Mouse (Mus musculus): ENCODE data around the gene Angptl7. TPM values are rescaled to one million over a fixed set of nuclear protein-coding genes. Genes with fewer than 3 reads are reported as not detected.

The Angptl7 gene
- polyA plus RNA-seq, 1 experiment: 0.04 TPM

GRCm38 (mm10) chr4:148508084-148508849 lies 8.0 kb upstream of the Angptl7 start:
- H3K27me3 ChIP-seq (ENCODE audit: control insufficient read depth, insufficient read depth, insufficient read length): no peaks in the 10 kb centered on the region
- no peaks in the 10 kb centered on the region for H3K36me3 ChIP-seq (ENCODE audit: control insufficient read depth, insufficient read depth)
- no peak overlapping the region for H3ac ChIP-seq (ENCODE audit: control insufficient read depth, insufficient read length, low read depth)
- no peak overlapping the region for H3K4me3 ChIP-seq (ENCODE audit: insufficient read depth, poor library complexity, severe bottlenecking)
- H3K79me2 ChIP-seq (ENCODE audit: control insufficient read depth, insufficient read depth): no peaks in the 10 kb centered on the region
- no peaks in the 10 kb centered on the region for H3K79me3 ChIP-seq (ENCODE audit: low read depth)
- TF ChIP-seq CEBPB (IDR thresholded peaks at IDR 0.05; ENCODE audit: low read depth): no peak
- TF ChIP-seq MYOG (IDR thresholded peaks at IDR 0.05; ENCODE audit: control insufficient read depth, extremely low read depth, insufficient read length): no peak
- TF ChIP-seq FOSL1 (IDR thresholded peaks at IDR 0.05; ENCODE audit: insufficient read depth, low read length, poor library complexity, severe bottlenecking): no peak
- no peak for TF ChIP-seq MAX (IDR thresholded peaks at IDR 0.05)
- TF ChIP-seq MYOD1 (IDR thresholded peaks at IDR 0.05; ENCODE audit: control insufficient read depth, insufficient read length, low read depth): no peak
- no peak for TF ChIP-seq USF1 (IDR thresholded peaks at IDR 0.05; ENCODE audit: low read depth)
- TF ChIP-seq CTCF (IDR thresholded peaks at IDR 0.05; ENCODE audit: control insufficient read depth, insufficient read depth, insufficient read length): no peak

- H3ac ChIP-seq (ENCODE audit: control insufficient read depth, insufficient read length, low read depth): no peak overlapping the region
- H3K4me3 ChIP-seq (ENCODE audit: insufficient read depth, poor library complexity, severe bottlenecking): no peak overlapping the region
- no peaks in the 10 kb centered on the region for H3K27me3 ChIP-seq (ENCODE audit: control insufficient read depth, insufficient read depth, insufficient read length)
- H3K36me3 ChIP-seq (ENCODE audit: control insufficient read depth, insufficient read depth): no peaks in the 10 kb centered on the region
- TF ChIP-seq CTCF (IDR thresholded peaks at IDR 0.05; ENCODE audit: control insufficient read depth, insufficient read depth, insufficient read length) (no peak), MAX (IDR thresholded peaks at IDR 0.05) (no peak), MYOD1 (IDR thresholded peaks at IDR 0.05; ENCODE audit: control insufficient read depth, insufficient read length, low read depth) (no peak), MYOG (IDR thresholded peaks at IDR 0.05; ENCODE audit: control insufficient read depth, extremely low read depth, insufficient read length) (no peak), USF1 (IDR thresholded peaks at IDR 0.05; ENCODE audit: low read depth) (no peak), CEBPB (IDR thresholded peaks at IDR 0.05; ENCODE audit: low read depth) (no peak), FOSL1 (IDR thresholded peaks at IDR 0.05; ENCODE audit: insufficient read depth, low read length, poor library complexity, severe bottlenecking) (no peak)
- H3K79me3 ChIP-seq (ENCODE audit: low read depth): no peaks in the 10 kb centered on the region
- H3K79me2 ChIP-seq (ENCODE audit: control insufficient read depth, insufficient read depth): no peaks in the 10 kb centered on the region
Measured at GRCm38 (mm10) chr4:148507585-148507984, 7.3 kb upstream of the Angptl7 start.

GRCm38 (mm10) chr4:148504497-148504959 lies 4.3 kb upstream of the Angptl7 start:
- H3K4me3 ChIP-seq (ENCODE audit: insufficient read depth, poor library complexity, severe bottlenecking): no peak overlapping the region
- H3K36me3 ChIP-seq (ENCODE audit: control insufficient read depth, insufficient read depth): peaks cover 5% of the 10 kb centered on the region
- H3ac ChIP-seq (ENCODE audit: control insufficient read depth, insufficient read length, low read depth): no peak overlapping the region
- no peak for TF ChIP-seq MYOG (IDR thresholded peaks at IDR 0.05; ENCODE audit: control insufficient read depth, extremely low read depth, insufficient read length)
- TF ChIP-seq CTCF (IDR thresholded peaks at IDR 0.05; ENCODE audit: control insufficient read depth, insufficient read depth, insufficient read length): no peak
- no peak for TF ChIP-seq FOSL1 (IDR thresholded peaks at IDR 0.05; ENCODE audit: insufficient read depth, low read length, poor library complexity, severe bottlenecking)
- no peak for TF ChIP-seq CEBPB (IDR thresholded peaks at IDR 0.05; ENCODE audit: low read depth)
- no peak for TF ChIP-seq USF1 (IDR thresholded peaks at IDR 0.05; ENCODE audit: low read depth)
- no peak for TF ChIP-seq MYOD1 (IDR thresholded peaks at IDR 0.05; ENCODE audit: control insufficient read depth, insufficient read length, low read depth)
- no peak for TF ChIP-seq MAX (IDR thresholded peaks at IDR 0.05)
- H3K27me3 ChIP-seq (ENCODE audit: control insufficient read depth, insufficient read depth, insufficient read length): no peaks in the 10 kb centered on the region
- H3K79me2 ChIP-seq (ENCODE audit: control insufficient read depth, insufficient read depth): no peaks in the 10 kb centered on the region
- H3K79me3 ChIP-seq (ENCODE audit: low read depth): no peaks in the 10 kb centered on the region

- Histone ChIP-seq H3K36me3 (ENCODE audit: control insufficient read depth, insufficient read depth) (peaks cover 32% of the 10 kb centered on the region), H3K4me3 (ENCODE audit: insufficient read depth, poor library complexity, severe bottlenecking) (no peak overlapping the region), H3K27me3 (ENCODE audit: control insufficient read depth, insufficient read depth, insufficient read length) (no peaks in the 10 kb centered on the region), H3K79me2 (ENCODE audit: control insufficient read depth, insufficient read depth) (no peaks in the 10 kb centered on the region), H3K79me3 (ENCODE audit: low read depth) (no peaks in the 10 kb centered on the region), H3ac (ENCODE audit: control insufficient read depth, insufficient read length, low read depth) (no peak overlapping the region)
- TF ChIP-seq MYOD1 (IDR thresholded peaks at IDR 0.05; ENCODE audit: control insufficient read depth, insufficient read length, low read depth): no peak
- no peak for TF ChIP-seq CTCF (IDR thresholded peaks at IDR 0.05; ENCODE audit: control insufficient read depth, insufficient read depth, insufficient read length)
- TF ChIP-seq FOSL1 (IDR thresholded peaks at IDR 0.05; ENCODE audit: insufficient read depth, low read length, poor library complexity, severe bottlenecking): no peak
- TF ChIP-seq USF1 (IDR thresholded peaks at IDR 0.05; ENCODE audit: low read depth): no peak
- TF ChIP-seq MAX (IDR thresholded peaks at IDR 0.05): no peak
- TF ChIP-seq CEBPB (IDR thresholded peaks at IDR 0.05; ENCODE audit: low read depth): no peak
- TF ChIP-seq MYOG (IDR thresholded peaks at IDR 0.05; ENCODE audit: control insufficient read depth, extremely low read depth, insufficient read length): no peak
Measured at GRCm38 (mm10) chr4:148495874-148496689, 4.2 kb downstream of the Angptl7 start.

DNA sequence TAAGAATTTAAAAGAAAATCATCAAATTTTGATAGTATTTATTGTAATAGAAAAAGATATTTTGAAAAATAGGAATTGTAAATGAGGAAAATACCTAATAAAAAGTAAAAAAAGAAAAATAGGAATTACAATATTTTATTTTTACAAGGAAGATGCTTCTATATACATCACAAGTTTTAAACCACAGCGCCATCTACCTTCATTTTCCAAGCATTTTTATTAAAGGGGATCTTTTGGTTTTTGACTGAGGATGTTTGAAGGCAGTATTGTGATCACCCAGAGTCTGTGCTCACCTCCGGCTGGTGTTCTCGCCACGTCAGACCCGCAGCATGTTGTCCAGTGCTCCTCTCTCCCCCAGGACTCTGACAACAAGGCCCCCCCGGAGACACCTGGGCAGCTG lies 5.1 kb downstream of the Angptl7 start:
- Histone ChIP-seq H3K4me3 (ENCODE audit: insufficient read depth, poor library complexity, severe bottlenecking) (no peak overlapping the region), H3K27me3 (ENCODE audit: control insufficient read depth, insufficient read depth, insufficient read length) (no peaks in the 10 kb centered on the region), H3ac (ENCODE audit: control insufficient read depth, insufficient read length, low read depth) (no peak overlapping the region), H3K79me2 (ENCODE audit: control insufficient read depth, insufficient read depth) (no peaks in the 10 kb centered on the region), H3K36me3 (ENCODE audit: control insufficient read depth, insufficient read depth) (peaks cover 38% of the 10 kb centered on the region), H3K79me3 (ENCODE audit: low read depth) (no peaks in the 10 kb centered on the region)
- TF ChIP-seq MYOG (IDR thresholded peaks at IDR 0.05; ENCODE audit: control insufficient read depth, extremely low read depth, insufficient read length): no peak
- no peak for TF ChIP-seq USF1 (IDR thresholded peaks at IDR 0.05; ENCODE audit: low read depth)
- TF ChIP-seq MAX (IDR thresholded peaks at IDR 0.05): no peak
- no peak for TF ChIP-seq CTCF (IDR thresholded peaks at IDR 0.05; ENCODE audit: control insufficient read depth, insufficient read depth, insufficient read length)
- TF ChIP-seq CEBPB (IDR thresholded peaks at IDR 0.05; ENCODE audit: low read depth): no peak
- no peak for TF ChIP-seq MYOD1 (IDR thresholded peaks at IDR 0.05; ENCODE audit: control insufficient read depth, insufficient read length, low read depth)
- TF ChIP-seq FOSL1 (IDR thresholded peaks at IDR 0.05; ENCODE audit: insufficient read depth, low read length, poor library complexity, severe bottlenecking): no peak

Measured in C2C12 (cell line).